Mouse (Mus musculus) kidney, postnatal 10 days (tissue): ENCODE measurements around the gene Tfr2.
"Not testable (repeated sequence)": the region's sequence is repeated elsewhere in the genome, so short reads cannot be mapped to it uniquely, and the experiment has no call there.

ENCODE experiments used
- DNase-seq: peaks from one replicate; pipeline ENCODE4 v3.0.0; 2021; ENCODE audit warnings: mixed read lengths

The Tfr2 gene

GRCm38 (mm10) chr5:137590507-137590906, 20.9 kb downstream of the Tfr2 start:
- DNase-seq: no peak

GRCm38 (mm10) chr5:137595921-137596320, 26.3 kb downstream of the Tfr2 start:
- no peak for DNase-seq

GRCm38 (mm10) chr5:137596601-137597261, 27.1 kb downstream of the Tfr2 start:
- no peak for DNase-seq

- DNase-seq: no peak
These were observed 28.0 kb downstream of the Tfr2 start for GRCm38 (mm10) chr5:137597625-137598024.

- no peak for DNase-seq
These were observed 28.6 kb downstream of the Tfr2 start for GRCm38 (mm10) chr5:137598100-137598826.

- DNase-seq: peak; percentile 31
These were observed 30.0 kb downstream of the Tfr2 start for GRCm38 (mm10) chr5:137599600-137599999.

- no peak for DNase-seq
These were observed 30.6 kb downstream of the Tfr2 start for GRCm38 (mm10) chr5:137600281-137600618.

- peak; percentile 98 for DNase-seq
These were observed 31.2 kb downstream of the Tfr2 start, which contains the start of gene Mospd3 for GRCm38 (mm10) chr5:137600619-137601364. Gene Mospd3, minus strand, starts transcription at chr5:137601058.

GRCm38 (mm10) chr5:137601365-137601729, 31.7 kb downstream of the Tfr2 start:
- peak; percentile 61 for DNase-seq

GRCm38 (mm10) chr5:137607860-137608653, 38.4 kb downstream of the Tfr2 start:
- DNase-seq: peak; percentile 28

GRCm38 (mm10) chr5:137608654-137609190, 39.1 kb downstream of the Tfr2 start:
- DNase-seq: peak; percentile 32

- no peak for DNase-seq
These were observed 39.7 kb downstream of the Tfr2 start for GRCm38 (mm10) chr5:137609292-137609691.

GRCm38 (mm10) chr5:137610056-137610455, 40.4 kb downstream of the Tfr2 start:
- no peak for DNase-seq

- DNase-seq: peak; percentile 89
These were observed 41.1 kb downstream of the Tfr2 start for GRCm38 (mm10) chr5:137610548-137611244.

GRCm38 (mm10) chr5:137611245-137611602, 41.6 kb downstream of the Tfr2 start:
- peak; percentile 83 for DNase-seq

GRCm38 (mm10) chr5:137613076-137613475, 43.4 kb downstream of the Tfr2 start:
- DNase-seq: no peak

GRCm38 (mm10) chr5:137613550-137613949, 43.9 kb downstream of the Tfr2 start, which contains the start of gene Pcolce:
Gene Pcolce, minus strand, starts transcription at chr5:137613784.
- peak; percentile 47 for DNase-seq

GRCm38 (mm10) chr5:137614921-137615320, 45.3 kb downstream of the Tfr2 start:
- not testable (repeated sequence) for DNase-seq

- DNase-seq: no peak
These were observed 45.7 kb downstream of the Tfr2 start for GRCm38 (mm10) chr5:137615347-137615746.

- no peak for DNase-seq
These were observed 54.4 kb downstream of the Tfr2 start for GRCm38 (mm10) chr5:137623937-137624530.

GRCm38 (mm10) chr5:137627991-137628390, 58.4 kb downstream of the Tfr2 start:
- peak; percentile 52 for DNase-seq
